Mouse (Mus musculus): ENCODE results near the gene Bach2.

Gene Bach2

DNA sequence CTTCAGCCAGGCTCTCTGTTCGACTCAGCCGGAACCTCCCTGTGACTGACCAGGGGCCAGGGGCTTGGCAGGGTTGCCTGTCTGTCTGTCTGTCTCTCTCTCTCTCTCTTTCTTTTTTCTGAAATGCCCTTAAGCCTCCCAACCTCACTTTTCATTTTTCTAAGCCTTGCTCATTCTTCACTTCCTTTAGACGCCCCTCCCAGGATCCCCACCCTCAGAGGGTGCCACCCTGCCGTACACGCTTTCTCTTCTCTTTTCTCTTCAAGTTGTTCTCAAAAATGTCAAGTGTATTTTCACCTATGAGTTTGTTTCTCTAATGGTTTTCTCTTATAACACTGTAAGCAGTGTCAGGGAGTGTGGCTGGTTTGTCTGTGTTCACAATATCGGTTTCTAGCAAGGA lies 42.7 kb downstream of the Bach2 start:
- in situ Hi-C loops (cut with MboI; ENCODE audit: unreplicated experiment in 2 of 2): no loop called here

DNA sequence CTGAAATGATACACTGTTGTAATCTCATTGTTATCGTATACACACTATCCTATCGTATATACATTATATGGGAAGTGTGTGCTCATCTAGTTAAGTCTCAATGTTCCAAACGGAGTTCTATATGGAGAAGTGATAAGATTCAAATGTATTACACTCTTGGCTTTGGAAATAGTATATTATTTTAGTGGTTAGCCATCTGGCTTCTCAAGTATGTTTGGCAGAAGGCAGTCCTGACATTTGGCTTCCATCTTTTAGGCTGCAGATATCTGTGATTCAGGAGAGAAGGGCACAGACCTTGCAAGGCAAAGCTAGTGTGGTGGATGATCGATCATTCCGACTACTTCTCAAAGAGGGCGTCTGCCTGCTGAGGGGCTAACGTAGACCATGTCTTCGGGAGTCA lies 47.8 kb downstream of the Bach2 start:
- in situ Hi-C loops (cut with MboI; ENCODE audit: unreplicated experiment in 2 of 2): no loop called here

DNA sequence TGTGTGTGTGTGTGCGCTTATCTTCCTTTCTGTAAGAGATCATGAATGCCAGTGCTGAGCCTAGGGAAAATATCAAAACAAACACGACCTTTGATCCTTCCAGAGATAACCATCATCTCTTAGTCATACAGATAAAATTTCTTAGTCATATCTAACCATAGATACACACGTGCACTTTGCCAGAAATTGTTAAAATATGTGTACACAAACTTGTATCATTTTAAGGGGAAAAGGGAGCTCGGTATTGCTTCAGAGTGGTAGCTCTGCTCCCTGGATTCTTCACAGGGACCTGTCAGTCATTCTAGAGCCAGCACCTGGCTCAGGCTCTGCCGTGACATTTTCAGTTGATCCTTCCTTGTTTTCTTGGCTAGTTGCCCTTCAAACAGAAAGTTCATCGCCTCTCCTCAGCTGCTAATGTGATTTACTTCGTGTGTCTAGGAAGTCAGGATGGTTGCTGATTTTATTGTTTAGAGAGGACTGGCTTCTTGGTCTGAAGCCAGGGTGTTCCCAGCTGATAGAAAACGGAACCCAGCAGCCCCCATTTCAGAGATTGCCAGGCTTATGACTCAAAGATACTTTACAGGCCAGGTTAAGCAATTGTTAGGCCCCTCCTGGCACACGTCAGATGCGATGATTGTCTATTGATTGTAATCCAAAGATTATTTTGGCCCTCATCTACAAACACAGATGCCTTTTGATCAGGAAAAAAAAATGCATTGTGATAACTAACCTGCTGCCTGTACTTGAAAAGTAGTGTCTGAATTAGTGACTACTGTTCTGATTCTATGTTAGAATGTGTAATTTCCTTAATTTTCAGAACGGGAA lies 49.6 kb downstream of the Bach2 start:
- in situ Hi-C loops (cut with MboI; ENCODE audit: unreplicated experiment in 2 of 2): no loop called here

DNA sequence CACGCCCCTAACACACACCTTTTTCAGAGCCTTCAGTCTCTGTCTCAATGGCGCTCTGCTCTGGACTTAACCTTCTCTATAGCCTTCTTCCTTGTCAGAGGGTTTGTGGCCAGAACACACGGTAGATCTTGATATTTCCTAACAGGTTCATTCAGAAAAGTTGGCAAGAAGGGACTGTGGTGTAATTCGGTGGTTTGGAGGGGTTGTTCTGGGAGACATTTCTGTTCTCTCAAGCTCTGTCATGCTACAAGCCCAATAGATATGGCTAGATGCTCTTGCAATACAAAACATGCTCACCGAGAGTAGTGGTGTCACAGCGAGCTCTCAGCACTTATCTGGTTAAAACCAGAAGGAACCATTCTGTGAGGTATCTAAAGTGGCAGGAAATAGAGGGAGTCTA lies 51.2 kb downstream of the Bach2 start:
- in situ Hi-C loops (cut with MboI; ENCODE audit: unreplicated experiment in 2 of 2): no loop called here

DNA sequence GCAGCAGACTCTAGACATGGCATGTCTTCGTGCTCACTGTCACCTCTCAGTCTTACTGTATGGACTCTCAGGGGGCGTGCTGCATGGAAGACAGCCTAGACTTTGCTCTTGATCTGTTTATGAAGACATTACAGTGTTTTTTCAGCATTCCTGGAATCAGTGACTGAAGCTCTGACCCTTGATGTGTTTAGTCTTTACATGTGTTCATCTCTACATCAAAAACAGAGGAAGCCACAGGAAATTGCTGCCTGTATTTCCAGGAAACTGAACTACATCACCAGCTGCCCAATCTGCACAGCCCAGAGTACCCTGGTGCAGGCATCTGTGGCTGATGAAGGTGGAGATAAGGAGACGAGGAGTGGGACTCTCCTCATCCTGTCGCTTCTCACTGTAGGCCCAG lies 52.8 kb downstream of the Bach2 start:
- in situ Hi-C loops (cut with MboI; ENCODE audit: unreplicated experiment in 2 of 2): no loop called here

DNA sequence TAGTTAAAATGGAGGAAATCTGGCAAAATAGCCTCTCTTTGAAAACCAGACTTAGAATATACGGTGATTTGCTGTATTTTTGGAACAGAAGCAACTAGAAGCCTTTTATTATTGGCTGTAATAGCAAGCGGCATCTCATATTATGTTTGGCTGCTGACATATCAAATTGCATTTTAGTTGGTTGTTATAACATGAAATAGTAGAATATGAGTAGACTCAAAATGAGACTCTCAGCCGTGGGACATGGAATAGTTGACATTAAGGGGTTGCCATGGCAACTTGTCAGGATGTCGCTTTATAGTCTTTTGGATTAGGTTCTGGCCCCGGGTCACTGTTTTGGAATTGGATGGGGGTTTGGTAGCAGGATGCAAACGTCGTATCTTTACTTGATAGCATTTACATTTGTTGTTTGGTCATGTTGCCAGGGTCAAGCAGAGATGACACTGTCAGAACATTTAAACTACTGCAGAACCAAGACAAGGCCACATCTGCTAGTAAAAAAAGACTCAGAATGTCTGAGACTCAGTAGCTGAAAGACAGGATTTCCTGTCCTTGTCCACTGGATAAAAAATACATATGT lies 55.2 kb downstream of the Bach2 start:
- in situ Hi-C loops (cut with MboI; ENCODE audit: unreplicated experiment in 2 of 2): no loop called here

DNA sequence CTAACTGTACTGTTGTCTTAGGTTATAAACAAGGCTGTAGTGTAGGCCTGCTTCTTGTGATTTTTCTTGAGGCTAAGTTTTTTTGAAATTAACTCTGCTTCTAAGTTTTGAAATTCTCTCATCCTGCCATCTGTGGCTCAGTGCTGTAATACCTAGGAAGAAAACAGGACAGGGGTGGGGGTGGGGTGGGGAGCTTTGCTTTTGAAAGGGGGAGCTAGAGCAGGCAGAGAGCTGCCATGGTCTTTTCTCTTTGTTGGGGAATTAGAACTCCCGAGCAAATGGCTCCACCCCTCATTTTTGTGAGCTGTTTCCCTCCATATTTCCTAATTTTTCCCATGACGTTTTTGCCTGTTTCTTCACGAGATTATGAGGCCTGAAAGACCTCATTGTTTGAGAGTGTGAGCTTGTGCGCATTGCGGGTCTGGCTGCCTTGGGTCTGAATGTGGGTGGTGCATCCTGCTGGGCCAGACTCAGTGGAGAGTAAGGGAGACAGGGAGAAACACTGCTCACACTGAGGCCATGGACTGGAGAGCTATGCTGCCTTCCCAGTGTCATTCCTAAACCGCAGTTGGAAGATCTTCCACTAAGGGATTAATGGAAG lies 58.6 kb downstream of the Bach2 start:
- in situ Hi-C loops (cut with MboI; ENCODE audit: unreplicated experiment in 2 of 2): no loop called here

DNA sequence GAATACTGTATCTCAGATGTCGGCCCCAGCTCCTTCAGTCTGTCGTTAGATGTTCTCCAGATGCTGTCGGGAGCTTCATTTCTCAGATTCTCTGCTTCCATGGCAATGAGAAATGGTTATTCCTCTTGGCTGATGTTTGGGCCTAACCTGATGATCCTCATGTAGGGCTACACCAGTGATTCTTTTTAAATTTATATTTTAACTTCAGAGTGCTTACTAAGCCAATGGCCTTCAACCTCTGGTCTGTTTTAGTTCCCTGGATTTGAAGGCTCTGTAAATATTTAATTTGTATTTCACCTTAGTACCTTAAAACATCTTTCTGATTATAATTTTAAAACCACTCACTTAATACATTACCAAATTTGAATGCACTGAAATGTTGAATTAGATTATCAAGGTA lies 60.6 kb downstream of the Bach2 start:
- in situ Hi-C loops (cut with MboI; ENCODE audit: unreplicated experiment in 2 of 2): no loop called here

DNA sequence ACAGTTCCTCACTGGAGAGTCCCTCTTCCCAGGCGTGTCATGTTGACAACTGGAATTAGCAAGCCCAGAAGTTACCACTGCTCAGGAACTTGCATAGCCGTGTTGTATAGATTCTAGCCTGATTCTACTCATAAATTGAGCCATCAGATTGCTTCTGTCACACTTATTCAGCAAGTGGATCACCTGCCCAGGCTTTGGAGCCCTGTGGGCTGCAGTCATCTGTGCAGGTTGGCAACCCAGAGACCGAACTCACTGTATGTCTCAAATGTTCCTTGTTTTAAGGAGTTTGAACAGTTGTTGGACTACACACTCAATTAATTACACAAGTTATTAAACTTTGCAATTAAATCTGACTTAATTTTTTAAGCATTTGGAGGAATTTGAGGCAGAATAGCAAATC lies 61.4 kb downstream of the Bach2 start:
- in situ Hi-C loops (cut with MboI; ENCODE audit: unreplicated experiment in 2 of 2): no loop called here

DNA sequence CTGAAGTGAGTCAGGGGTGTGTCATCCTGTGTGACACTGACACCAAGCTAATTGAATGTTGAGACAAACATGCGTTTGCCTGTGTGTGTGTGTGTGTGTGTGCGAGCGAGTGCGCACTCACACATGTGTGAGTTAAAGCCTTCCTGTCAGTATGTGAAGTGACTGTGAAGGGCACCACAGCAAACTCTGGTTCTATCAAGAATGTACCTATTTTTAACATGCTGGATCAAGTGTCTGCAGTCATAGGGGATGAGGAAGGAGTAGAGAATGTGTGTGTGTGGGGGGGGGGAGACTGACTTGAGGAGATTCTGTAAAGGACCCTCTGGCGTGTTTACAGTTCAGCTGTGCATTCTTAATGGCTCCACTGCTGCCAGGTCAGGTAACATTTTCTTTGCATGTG lies 64.1 kb downstream of the Bach2 start:
- in situ Hi-C loops (cut with MboI; ENCODE audit: unreplicated experiment in 2 of 2): no loop called here

DNA sequence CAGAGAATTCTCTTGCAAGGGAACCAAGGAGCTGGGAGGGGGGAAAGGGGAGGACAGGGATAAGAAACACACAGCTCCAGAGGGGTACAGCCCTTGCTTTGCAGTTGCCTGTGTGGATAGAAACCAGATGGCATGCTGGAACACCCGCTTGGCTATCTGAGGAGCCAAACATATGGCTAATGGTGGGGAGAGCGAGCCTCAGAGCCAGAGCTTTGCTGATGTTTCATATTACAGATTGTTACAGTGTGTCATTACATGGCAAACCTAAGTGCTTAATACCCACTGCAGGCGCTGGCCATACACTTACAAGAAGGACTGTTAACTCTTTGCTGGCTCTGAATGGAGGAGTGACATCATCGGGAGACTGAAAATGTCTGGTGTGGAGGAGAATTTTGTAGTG lies 64.5 kb downstream of the Bach2 start:
- in situ Hi-C loops (cut with MboI; ENCODE audit: unreplicated experiment in 2 of 2): no loop called here

DNA sequence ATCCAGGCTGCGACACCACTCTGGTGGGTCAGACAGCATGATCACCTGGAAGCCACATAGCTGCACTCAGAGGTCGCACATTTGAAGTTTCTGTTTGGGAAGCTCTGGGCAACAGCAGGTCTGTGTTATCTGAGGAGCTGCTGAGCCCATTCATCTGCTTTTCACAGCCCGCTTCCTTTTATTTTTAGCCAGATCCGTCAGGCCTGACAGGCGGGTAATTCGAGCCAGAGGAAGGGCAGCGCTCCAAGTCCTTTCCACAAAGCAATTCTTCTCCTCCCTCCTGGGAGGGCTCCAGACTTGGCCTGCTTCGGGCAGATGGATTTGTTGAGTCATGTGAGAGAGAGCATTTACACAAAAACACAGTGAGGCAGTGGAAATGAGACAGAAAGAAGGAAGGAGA lies 65.1 kb downstream of the Bach2 start:
- in situ Hi-C loops (cut with MboI; ENCODE audit: unreplicated experiment in 2 of 2): no loop called here

DNA sequence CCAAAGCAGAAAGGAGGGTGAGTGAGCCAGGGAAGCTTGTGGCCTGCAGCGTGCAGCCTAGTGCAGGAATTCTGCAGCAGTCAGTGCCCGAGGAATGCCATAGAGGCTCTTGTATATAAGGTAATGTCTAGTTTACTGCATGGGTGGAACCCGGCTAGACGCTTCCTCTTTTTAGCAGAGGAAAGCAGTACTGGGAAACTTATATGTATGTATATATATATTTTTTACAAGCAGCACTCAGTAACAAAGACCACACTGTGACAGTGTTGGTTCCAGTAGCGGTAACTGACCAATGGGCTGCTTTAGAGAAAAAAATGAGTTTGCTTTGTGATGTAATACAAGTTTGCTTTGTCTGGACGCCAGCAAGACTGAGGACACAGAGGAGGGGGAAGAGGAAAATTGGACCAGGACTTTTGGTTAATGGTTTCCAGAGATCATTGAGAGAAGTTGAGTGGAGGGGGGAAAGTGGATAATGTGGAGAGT lies 65.7 kb downstream of the Bach2 start:
- in situ Hi-C loops (cut with MboI; ENCODE audit: unreplicated experiment in 2 of 2): no loop called here

DNA sequence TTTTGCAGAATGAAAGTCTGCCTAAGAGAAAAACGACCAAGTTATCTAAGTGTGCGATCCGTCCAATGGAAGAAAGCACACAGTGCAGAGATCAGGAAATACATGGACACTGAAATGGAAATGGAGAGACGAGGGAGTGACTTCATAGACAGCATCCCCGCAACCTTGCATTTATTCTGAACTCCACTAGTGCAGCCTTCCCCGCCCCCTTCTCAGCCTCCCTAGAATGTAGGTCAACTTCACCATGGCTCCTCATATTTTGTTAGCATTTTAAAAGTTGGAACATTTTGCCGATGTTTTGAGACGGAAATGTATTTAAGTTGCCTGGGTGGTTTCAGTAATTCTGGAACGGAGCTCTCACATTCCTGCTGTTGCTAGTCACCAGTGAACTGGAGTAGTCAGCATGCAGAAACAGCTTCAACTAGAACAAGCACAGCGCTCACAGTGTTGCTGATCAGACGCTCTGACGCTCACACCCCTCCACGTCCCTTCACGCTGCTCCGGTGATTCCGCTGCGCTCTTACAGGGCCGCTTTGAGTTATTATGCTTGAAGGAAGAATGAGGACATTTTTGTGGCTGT lies 66.5 kb downstream of the Bach2 start:
- in situ Hi-C loops (cut with MboI; ENCODE audit: unreplicated experiment in 2 of 2): no loop called here

DNA sequence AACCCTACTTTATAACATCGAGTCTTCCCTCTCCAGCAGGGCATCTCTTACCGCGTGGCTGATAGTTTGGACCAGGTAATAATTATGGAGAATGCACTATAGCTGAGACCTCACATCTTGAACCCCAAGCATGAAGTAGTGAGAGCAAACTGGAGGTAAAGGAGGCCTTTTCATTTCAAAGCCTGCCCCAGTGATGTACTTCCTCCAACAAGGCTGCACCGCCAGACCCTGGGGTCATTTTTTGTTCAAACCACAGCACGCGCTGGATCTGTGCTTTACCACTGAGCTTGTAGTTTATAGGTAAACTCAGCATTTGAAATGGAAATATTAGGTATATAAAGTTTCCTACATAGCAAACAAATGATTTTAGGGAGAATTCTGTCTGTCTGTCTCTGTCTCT lies 67.1 kb downstream of the Bach2 start:
- in situ Hi-C loops (cut with MboI; ENCODE audit: unreplicated experiment in 2 of 2): no loop called here

DNA sequence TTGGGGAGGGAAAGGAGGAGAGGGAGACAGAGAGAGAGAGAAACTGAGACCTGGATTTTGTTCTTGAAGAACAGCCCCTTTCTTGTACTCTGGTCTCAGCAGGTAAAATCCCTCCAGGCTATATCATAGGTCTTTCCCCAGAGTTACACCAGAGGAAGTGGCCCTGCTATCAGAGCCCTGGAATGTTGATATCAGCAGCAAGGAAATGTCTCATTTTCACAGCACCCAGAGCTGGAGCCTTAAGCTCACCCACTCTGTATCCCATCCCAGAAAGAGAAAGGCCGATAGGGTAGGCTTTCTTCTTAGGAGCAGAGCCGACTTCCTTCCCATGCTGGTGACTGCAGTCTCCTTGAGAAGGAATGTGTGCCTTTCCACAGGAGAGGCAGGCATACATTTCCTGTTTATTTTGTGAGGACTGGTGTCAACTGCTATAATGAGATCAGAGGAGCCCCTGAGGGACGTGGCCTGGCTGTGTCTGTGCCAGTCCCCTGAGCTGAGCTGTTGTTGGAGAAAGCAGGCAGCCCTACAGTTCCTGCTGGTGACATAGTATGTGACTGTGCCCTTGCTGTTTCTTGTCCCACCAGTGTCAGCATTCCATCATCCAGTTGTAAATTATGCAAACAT lies 67.7 kb downstream of the Bach2 start:
- in situ Hi-C loops (cut with MboI; ENCODE audit: unreplicated experiment in 2 of 2): no loop called here

DNA sequence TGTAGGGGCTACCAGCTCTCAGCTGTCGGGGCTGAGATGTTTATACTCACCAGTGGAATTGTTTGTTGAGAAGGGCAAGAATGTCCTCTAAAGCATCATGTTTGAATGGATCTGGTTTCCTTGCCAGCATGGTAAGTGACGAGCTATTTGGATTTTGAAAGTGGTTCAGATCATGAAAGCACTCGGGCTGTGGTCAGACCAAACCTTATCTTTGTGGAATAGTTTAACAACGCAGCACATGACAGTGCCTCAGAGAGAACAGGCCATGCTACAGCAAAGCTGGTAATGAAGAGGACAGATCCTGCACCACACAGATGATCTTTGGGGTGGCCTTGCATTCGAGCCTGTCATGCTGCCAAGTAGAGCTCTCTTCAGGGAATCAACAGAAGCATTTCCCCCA lies 68.6 kb downstream of the Bach2 start:
- in situ Hi-C loops (cut with MboI; ENCODE audit: unreplicated experiment in 2 of 2): no loop called here

DNA sequence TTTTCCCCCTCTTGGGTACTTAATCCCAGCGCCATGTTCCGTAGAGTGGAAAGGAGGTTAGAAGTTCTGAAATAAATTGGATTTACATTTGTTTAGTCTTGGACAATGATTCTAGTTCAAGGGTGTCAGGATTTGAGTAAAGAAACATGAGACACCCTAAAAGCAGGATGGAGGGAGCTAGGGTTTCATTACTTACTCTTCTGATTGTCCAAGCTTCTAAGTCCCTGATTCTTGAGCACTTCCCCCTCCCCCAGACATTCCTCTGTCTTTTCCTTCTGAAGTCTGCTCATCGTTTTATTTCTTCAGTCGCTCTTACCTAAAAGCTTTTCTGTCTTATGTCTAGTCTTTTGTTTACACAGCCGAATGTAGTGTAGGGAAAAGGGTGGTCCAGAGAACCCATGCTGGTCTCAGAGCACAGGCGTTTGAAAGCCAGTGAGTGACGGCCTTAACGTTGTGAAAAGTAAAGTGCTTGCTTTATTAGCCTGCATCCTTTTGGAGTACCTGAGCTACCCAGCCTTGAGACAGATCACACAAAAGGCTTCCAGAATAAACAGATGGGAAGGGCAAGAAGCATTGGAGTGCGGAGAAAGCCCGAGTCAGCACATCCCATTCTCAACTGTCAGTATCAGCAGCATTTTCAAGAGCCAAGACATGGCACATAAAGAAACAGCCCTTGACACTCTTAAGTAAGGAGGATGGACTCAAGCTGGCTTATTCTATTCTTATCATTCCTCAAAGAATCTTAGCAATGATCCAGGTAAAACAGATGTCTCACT lies 73.8 kb downstream of the Bach2 start:
- in situ Hi-C loops (cut with MboI; ENCODE audit: unreplicated experiment in 2 of 2): no loop called here

DNA sequence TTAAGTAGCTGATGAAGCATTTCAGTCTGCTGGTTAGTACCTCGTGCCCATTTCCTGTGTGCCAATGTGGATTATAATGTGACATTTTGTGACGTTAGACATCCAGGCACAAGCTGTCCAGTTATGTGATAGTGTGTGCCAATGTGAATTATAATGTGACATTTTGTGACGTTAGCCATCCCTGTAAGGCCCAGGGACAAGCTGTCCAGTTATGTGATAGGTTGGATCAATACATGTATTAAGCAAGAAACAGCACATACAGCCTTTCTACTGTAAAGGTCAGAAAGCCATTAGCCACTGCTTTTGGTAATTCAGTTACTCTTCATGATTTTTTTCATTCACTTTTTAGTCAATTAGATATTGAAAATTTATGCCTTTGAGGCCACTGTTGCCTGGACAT lies 76.3 kb downstream of the Bach2 start:
- in situ Hi-C loops (cut with MboI; ENCODE audit: unreplicated experiment in 2 of 2): no loop called here

DNA sequence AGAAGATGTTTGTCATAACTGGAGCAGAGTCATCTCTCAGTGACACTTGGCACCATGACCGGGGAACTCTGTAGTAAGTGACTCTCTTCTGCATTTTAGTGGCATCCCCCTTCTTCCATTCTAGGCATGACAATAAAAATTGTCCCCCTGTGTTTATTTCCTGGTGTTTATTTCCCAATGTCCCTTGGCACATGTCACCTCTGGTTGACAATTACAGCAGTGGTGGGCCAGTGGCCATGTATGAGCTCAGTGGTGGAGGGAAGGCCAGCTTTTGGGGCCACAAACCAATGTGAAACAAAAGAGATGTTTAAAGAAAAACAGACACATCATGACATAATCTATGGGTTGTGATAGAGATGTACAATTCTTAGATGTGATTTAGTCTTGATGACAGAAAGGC lies 80.0 kb downstream of the Bach2 start:
- in situ Hi-C loops (cut with MboI; ENCODE audit: unreplicated experiment in 2 of 2): no loop called here

DNA sequence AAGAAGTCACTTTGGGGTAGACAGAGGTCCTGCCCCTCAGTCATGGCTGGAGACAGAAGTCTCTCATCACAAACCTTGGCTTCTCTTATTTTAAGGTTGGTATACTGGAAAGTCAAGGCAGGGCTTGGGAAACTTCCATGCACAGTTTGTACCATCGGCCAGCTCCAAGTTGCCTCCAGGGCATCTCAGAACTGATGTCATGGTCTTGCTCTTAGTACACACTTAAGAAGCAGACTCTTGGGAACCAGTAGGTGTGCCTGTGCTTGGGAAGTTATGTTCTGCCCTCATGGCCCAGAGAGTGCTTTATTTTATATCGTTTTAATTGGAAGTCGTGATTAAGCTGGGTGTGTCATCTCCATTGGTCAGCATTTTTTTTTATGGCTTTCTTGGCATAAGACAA lies 80.7 kb downstream of the Bach2 start:
- in situ Hi-C loops (cut with MboI; ENCODE audit: unreplicated experiment in 2 of 2): no loop called here
